Mouse (Mus musculus) limb, embryonic 14.5 days (tissue): ENCODE measurements around the gene 1700001K19Rik. TPM values are rescaled to one million over a fixed set of nuclear protein-coding genes. Genes with fewer than 3 reads are reported as not detected.

ENCODE experiments used
- ATAC-seq: fragments of 200-750 bp; cut with Nextera tagmentation; 2 replicates; pipeline ENCODE4 v1.8.0; 2017; ENCODE audit warnings: low read depth, moderate number of reproducible peaks, moderate TSS enrichment; ENCODE audit not compliant: low FRiP score
- DNase-seq: peaks from one replicate; pipeline ENCODE4 v3.0.0-alpha.2; 2015; ENCODE audit warnings: low spot score
- H3K27ac ChIP-seq: fragments of 300-500 bp; sonication (generic); replicated peaks from 2 replicates; pipeline ENCODE4 v1.5.1; 2014; ENCODE audit warnings: low read depth, mild to moderate bottlenecking, low read length, moderate library complexity, mixed read lengths
- H3K27me3 ChIP-seq: fragments of 300-500 bp; sonication (generic); 2 replicates; pipeline ENCODE4 v1.6.1; 2014; ENCODE audit warnings: low read length, mixed read lengths; ENCODE audit not compliant: control insufficient read depth, insufficient read depth
- H3K36me3 ChIP-seq: fragments of 300-500 bp; sonication (generic); 2 replicates; pipeline ENCODE4 v1.6.1; 2014; ENCODE audit warnings: mild to moderate bottlenecking, low read length, moderate library complexity, mixed read lengths; ENCODE audit not compliant: control insufficient read depth, insufficient read depth
- H3K4me1 ChIP-seq: fragments of 300-500 bp; sonication (generic); 2 replicates; pipeline ENCODE4 v1.6.1; 2014; ENCODE audit warnings: antibody characterized with exemption, low read length, mixed read lengths; ENCODE audit not compliant: control insufficient read depth, insufficient read depth
- H3K4me2 ChIP-seq: fragments of 300-500 bp; sonication (generic); replicated peaks from 2 replicates; pipeline ENCODE4 v1.6.1; 2014; ENCODE audit warnings: low read depth, mild to moderate bottlenecking, low read length, moderate library complexity; ENCODE audit not compliant: severe bottlenecking
- H3K4me3 ChIP-seq: fragments of 300-500 bp; sonication (generic); replicated peaks from 2 replicates; pipeline ENCODE4 v1.5.1; 2014; ENCODE audit warnings: low read length
- H3K9ac ChIP-seq: fragments of 300-500 bp; sonication (generic); 2 replicates; pipeline ENCODE4 v1.6.1; 2014; ENCODE audit warnings: mild to moderate bottlenecking, low read depth, low read length, moderate library complexity; ENCODE audit not compliant: severe bottlenecking
- H3K9me3 ChIP-seq: fragments of 300-500 bp; sonication (generic); 2 replicates; pipeline ENCODE4 v1.6.1; 2016; ENCODE audit warnings: low read length; ENCODE audit not compliant: control insufficient read depth
- POLR2A ChIP-seq: fragments of 200-500 bp; IDR thresholded peaks from 2 replicates; pipeline ENCODE4 v1.8.0; 2012; ENCODE audit warnings: inconsistent platforms, mild to moderate bottlenecking, moderate library complexity, borderline replicate concordance; ENCODE audit not compliant: insufficient read depth, insufficient read length; ENCODE audit errors: extremely low read depth
- WGBS: fragments of 180-500 bp; shearing (Covaris S2); extraction: QIAGEN DNeasy Blood & Tissue Kit; methylation state at CpG from one replicate; pipeline ENCODE4 v1.1.7; 2014; 5-methylcytosine and 5-hydroxymethylcytosine counted together
- polyA plus RNA-seq, 2 experiments: library from polyadenylated mRNA; depleted of rRNA in 1 of 2; stranded (reverse) in 1 of 2; unstranded in 1 of 2; fragments of >200 nt; fragmentation: Nextera tagmentation in 1 of 2; extraction: Ambion mirVana in 1 of 2; gene quantifications; 2 replicates each; pipeline versions ENCODE4 v1.2.1 to v1.2.3; 2012 to 2014

The 1700001K19Rik gene
- not detected in 2 replicates for polyA plus RNA-seq (2012; rRNA removed)
- 0.19 and 0.50 TPM in 2 replicates for polyA plus RNA-seq (2014; fragmentation: Nextera tagmentation; extraction: Ambion mirVana)

DNA sequence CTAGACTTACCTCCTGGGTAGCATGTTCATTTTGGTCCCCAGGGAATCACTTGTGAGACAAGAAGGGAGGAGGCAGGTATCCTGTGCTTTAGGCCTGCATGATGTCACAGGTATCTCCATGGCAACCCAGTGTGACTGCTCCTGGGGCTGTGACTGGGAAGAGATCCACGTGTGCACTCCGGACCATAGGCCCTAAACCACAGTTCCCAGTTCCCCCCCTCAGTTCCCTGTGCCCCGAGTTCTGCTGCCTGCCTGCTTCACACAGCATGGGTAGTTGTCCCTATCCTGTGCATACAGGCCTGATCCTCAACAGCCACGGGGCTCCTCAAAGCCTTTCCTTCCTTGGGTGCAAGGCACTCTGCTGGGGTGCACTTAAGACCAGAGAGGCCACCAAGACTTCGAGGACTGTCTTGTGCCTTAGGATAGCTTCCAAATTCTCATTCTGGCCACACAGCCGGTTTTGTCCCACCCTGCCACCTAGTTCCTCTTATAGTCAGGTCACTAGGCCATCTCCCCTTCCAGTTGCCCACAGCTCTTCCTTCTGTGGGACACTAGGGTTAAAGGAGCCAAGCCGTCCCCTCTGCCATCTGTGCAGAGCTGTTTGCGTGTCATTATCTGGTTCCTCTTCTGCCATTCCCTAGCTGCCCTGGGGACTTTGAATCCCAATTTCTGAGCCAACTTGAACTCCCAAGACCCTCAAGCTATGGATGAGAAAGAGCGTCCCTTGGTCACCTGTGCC is at the start of gene 1700001K19Rik:
Gene 1700001K19Rik (minus strand): TSS at position 59 of the 739 bp plus-strand sequence.
- no peak for TF ChIP-seq POLR2A
- H3K27me3 ChIP-seq, result no peaks in the 10 kb centered on the region
- H3K4me3 ChIP-seq, result no peak within 1 kb of the TSS
- WGBS, result 78% methylated on average over 9 of the region's 9 CpGs
- DNase-seq, result no peak
- no peaks in the 10 kb centered on the region for H3K4me1 ChIP-seq
- H3K9me3 ChIP-seq, result no peaks in the 10 kb centered on the region
- H3K9ac ChIP-seq, result no peak within 1 kb of the TSS
- no peak within 1 kb of the TSS for H3K4me2 ChIP-seq
- no peak for ATAC-seq
- peaks cover 3% of the 10 kb centered on the region; the same call in 1 of the 2 replicates for H3K36me3 ChIP-seq
- no peak within 1 kb of the TSS for H3K27ac ChIP-seq

DNA sequence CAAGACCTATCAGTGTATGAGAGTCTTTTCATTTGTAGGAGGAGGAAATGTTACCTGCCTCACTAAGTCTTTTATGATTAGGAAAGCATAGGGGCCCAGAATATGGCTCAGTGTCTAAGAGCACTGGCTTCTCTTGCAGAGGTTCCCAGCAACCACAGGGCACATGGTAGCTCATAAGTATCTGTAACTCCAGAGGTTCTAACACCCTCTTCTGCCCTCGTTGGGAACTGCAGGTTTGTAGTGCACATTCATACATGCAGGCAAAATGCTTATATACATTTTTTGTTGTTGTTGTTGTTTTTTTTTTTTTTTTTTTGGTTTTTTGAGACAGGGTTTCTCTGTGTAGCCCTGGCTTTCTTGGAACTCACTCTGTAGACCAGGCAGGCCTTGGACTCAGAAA is 44.0 kb upstream of the 1700001K19Rik start:
- no peak overlapping the region for H3K4me2 ChIP-seq
- H3K27ac ChIP-seq, result no peak overlapping the region
- no peaks in the 10 kb centered on the region for H3K9me3 ChIP-seq
- H3K36me3 ChIP-seq, result no peaks in the 10 kb centered on the region
- TF ChIP-seq POLR2A, result no peak
- DNase-seq, result no peak
- H3K9ac ChIP-seq, result no peak overlapping the region
- no peak overlapping the region for H3K4me3 ChIP-seq
- no peaks in the 10 kb centered on the region for H3K27me3 ChIP-seq
- WGBS, result 52% methylated on average over 1 of the region's 1 CpGs
- ATAC-seq, result no peak
- no peaks in the 10 kb centered on the region for H3K4me1 ChIP-seq

DNA sequence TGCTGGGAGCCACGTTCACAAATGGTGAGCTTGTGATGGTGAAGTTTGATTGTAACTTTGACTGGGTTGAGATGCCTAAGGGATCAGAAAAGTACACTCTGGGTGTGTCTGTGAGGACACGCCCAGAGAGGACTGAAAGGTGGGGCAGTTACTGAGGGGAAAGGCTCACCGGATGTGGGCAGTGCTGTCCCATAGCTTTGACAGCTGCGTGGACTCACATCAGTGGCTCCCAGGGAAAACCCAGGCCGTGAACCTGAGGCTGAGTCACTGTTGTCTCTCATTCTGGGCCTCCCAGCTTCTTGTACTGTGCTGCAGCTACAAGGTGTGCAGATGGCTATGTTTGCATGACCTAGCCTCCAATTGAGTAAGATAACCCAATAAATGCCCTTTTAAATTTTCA is 43.1 kb upstream of the 1700001K19Rik start:
- Histone ChIP-seq H3K4me3 (no peak overlapping the region), H3K27me3 (no peaks in the 10 kb centered on the region), H3K9ac (no peak overlapping the region), H3K27ac (no peak overlapping the region), H3K36me3 (no peaks in the 10 kb centered on the region), H3K9me3 (no peaks in the 10 kb centered on the region), H3K4me1 (no peaks in the 10 kb centered on the region), H3K4me2 (no peak overlapping the region)
- ATAC-seq, result no peak
- TF ChIP-seq POLR2A, result no peak
- DNase-seq, result no peak
- WGBS, result 83% methylated on average over 5 of the region's 5 CpGs

DNA sequence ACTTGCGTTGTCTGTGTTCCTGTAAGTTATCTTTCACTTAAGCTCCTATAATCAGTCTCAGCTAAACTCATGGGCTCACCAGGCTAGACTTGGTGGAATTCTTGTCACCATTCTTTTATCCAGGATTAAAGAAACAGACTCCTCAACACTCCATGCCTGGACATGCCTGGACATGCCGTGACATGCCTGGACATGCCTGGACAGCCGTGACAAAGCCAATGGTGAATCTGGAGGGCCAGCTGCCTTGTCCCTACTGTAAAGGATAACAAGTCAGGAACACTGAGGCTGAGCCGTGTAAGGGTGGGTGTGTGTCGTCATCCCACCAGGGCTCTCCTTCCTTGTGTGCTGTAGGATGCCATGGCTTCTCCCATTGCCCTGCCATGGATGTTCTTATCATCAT is 42.6 kb upstream of the 1700001K19Rik start:
- Histone ChIP-seq H3K4me1 (no peaks in the 10 kb centered on the region), H3K9ac (no peak overlapping the region), H3K27me3 (no peaks in the 10 kb centered on the region), H3K4me2 (no peak overlapping the region), H3K36me3 (no peaks in the 10 kb centered on the region), H3K4me3 (no peak overlapping the region), H3K27ac (no peak overlapping the region), H3K9me3 (no peaks in the 10 kb centered on the region)
- ATAC-seq, result no peak
- TF ChIP-seq POLR2A, result no peak
- 95% methylated on average over 5 of the region's 5 CpGs for WGBS
- DNase-seq, result no peak

DNA sequence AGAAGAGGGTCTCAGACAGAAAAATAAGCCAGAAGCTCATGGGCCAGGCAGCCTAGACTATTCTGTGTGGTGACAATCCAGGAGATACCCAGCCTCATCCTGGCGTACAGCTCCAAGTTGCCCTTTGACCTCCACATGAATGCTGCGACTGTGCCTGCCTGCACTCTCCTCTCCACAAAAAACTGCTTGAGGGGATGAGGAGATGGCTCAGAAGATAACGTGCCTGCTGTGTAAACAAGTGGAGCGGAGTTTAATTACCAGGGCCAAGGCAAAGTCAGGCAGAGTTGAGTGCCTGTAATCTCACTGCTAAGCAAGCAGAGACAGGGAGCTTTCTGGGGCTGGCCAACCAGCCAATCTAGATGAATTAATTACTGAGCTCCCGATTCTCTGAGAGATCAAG is 33.6 kb upstream of the 1700001K19Rik start:
- DNase-seq, result no peak
- no peaks in the 10 kb centered on the region for H3K4me1 ChIP-seq
- H3K27me3 ChIP-seq, result no peaks in the 10 kb centered on the region
- no peak overlapping the region for H3K27ac ChIP-seq
- no peak overlapping the region for H3K9ac ChIP-seq
- no peaks in the 10 kb centered on the region for H3K9me3 ChIP-seq
- ATAC-seq, result no peak
- 21% methylated on average over 5 of the region's 5 CpGs for WGBS
- TF ChIP-seq POLR2A, result no peak
- no peak overlapping the region for H3K4me2 ChIP-seq
- H3K4me3 ChIP-seq, result no peak overlapping the region
- H3K36me3 ChIP-seq, result no peaks in the 10 kb centered on the region

DNA sequence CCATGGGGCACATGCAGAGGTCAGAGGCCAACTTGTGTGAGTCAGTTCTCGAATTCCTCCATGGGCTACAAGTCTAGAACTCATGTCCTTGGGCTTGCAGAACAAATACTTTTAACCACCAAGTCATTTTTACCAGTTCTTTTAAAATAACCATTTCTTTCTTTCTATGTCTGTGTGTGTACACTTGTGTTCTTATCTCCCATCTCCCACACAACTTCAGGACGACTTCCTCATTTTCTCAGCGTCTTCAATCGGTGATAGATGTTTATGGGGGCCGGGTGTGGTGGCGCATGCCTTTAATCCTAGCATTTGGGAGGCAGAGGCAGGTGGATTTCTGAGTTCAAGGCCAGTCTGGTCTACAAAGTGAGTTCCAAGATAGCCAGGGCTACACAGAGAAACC is 31.8 kb upstream of the 1700001K19Rik start:
- H3K9ac ChIP-seq, result no peak overlapping the region
- 92% methylated on average over 6 of the region's 6 CpGs for whole genome bisulfite sequencing
- H3K4me2 ChIP-seq, result no peak overlapping the region
- H3K36me3 ChIP-seq, result no peaks in the 10 kb centered on the region
- H3K4me1 ChIP-seq, result no peaks in the 10 kb centered on the region
- no peak overlapping the region for H3K4me3 ChIP-seq
- DNase-seq, result no peak
- no peak for ATAC-seq
- no peak overlapping the region for H3K27ac ChIP-seq
- H3K9me3 ChIP-seq, result no peaks in the 10 kb centered on the region
- no peaks in the 10 kb centered on the region for H3K27me3 ChIP-seq
- no peak for TF ChIP-seq POLR2A
